Mouse (Mus musculus): ENCODE measurements around the gene Mup4. TPM values are rescaled to one million over a fixed set of nuclear protein-coding genes. Genes with fewer than 3 reads are reported as not detected.

Mup4 gene
- polyA plus RNA-seq (2017; shearing (Covaris generic)), result not detected

GRCm38 (mm10) chr4:59960610-59961009 is at the start of gene Mup4:
Mup4 (minus strand) TSS chr4:59960710.

GRCm38 (mm10) chr4:59963405-59964344 is 3.2 kb upstream of the Mup4 start, which contains the start of gene Mup6:
Mup6 (plus strand) TSS chr4:59964294.

DNA sequence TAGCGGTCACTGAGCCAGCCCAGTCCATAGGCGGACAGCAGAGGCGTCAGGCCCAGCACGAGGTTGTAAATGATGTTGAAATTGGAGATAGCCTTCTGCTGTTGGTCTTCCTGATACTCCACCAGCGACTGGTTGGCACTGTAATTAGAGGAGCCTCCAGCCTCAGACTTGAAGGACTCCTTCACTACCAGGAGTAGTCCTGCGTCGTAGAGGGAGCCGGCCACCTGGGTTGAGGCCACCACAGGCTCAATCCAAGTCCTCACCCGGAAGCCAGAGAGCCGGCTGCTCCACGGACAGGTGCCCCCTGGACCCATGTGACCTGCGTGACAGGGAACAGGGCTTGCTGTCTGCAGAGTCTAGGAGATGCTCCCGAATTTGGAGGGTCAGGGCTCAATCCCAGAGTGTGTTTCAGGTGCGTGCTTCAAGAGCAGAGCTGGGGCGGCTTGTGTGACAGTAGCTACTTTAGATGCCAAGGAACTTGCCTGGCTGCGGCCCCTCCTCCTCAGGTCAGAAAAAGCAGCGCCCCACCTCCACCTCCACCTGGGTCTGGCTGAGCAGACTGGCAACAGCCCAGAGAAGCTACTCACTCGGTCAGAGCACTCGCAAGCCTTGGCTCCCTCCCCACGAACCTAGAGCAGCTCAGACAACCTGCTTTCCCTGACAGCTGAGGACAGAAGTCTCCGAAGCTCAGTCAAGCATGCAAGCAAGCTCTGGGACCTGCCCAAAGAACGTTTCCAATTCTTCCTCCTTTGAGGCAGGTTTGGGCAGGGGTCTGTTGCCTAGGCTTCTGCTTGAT is 45.7 kb downstream of the Mup4 start, which contains the start of gene Slc46a2:
Gene Slc46a2 (minus strand): TSS at position 449 of the 796 bp plus-strand sequence.

Other genes with a start within 250 kb of the Mup4 start
- gene Inip, start 159.1 kb downstream of the Mup4 start, polyA plus RNA-seq (2017; shearing (Covaris generic)), result 33.9 TPM
- 13.5 TPM for gene Snx30, start 154.9 kb downstream of the Mup4 start, polyA plus RNA-seq (2017; shearing (Covaris generic))
- gene Slc46a2, start 45.7 kb downstream of the Mup4 start, polyA plus RNA-seq (2017; shearing (Covaris generic)), result not detected
- not detected for gene Mup6, start 3.6 kb upstream of the Mup4 start, polyA plus RNA-seq (2017; shearing (Covaris generic))
- not detected for gene Mup7, start 109.8 kb upstream of the Mup4 start, polyA plus RNA-seq (2017; shearing (Covaris generic))
- gene Mup2, start 193.6 kb upstream of the Mup4 start, polyA plus RNA-seq (2017; shearing (Covaris generic)), result not detected